Mouse (Mus musculus) Patski (cell line): Measurements from ENCODE around the gene Nrap. TPM values are rescaled to one million over a fixed set of nuclear protein-coding genes. Genes with fewer than 3 reads are reported as not detected.
"Not testable (repeated sequence)": the region's sequence is repeated elsewhere in the genome, so short reads cannot be mapped to it uniquely, and the experiment has no call there.

Experiments
- ATAC-seq: fragments of 100-300 bp; one replicate; pipeline ENCODE4 v1.8.0; 2021
- CTCF ChIA-PET: fragments of 350-600 bp; sonication (Branson Sonifier 250); formaldehyde crosslinking; loops from one replicate; lab custom pipeline; 2022; ENCODE audit warnings: inconsistent platforms; lab: Charles Lee
- POLR2A ChIA-PET: fragments of 350-600 bp; sonication (Branson Sonifier 250); formaldehyde crosslinking; loops from one replicate; lab custom pipeline; 2022; ENCODE audit warnings: antibody characterized with exemption, inconsistent platforms; lab: Charles Lee
- DNase-seq: peaks from one replicate; pipeline ENCODE4 v3.0.0-alpha.2; 2011; ENCODE audit warnings: low read depth, low spot score
- H3K27me3 ChIP-seq: fragments of 371-371 bp; one replicate; pipeline ENCODE4 v1.5.1; 2021
- CTCF ChIP-seq: fragments of 100-300 bp; IDR thresholded peaks from one replicate; pipeline ENCODE4 v1.5.1; 2021
- in situ Hi-C: fragments of 300-500 bp; cut with MboI; formaldehyde crosslinking; loops from 3 replicates; pipeline ENCODE4 v1.11.1; 2018; ENCODE audit warnings: low pct_unique_long_range_greater_than_20kb, mixed read lengths
- polyA plus RNA-seq: library from polyadenylated mRNA; unstranded; gene quantifications from one replicate; pipeline ENCODE4 v1.2.3, GENCODE M21; 2021

Gene Nrap
- polyA plus RNA-seq, 1 experiment from 2014 or later: 10.8 TPM

GRCm38 (mm10) chr19:56422476-56423338 lies 32.9 kb upstream of the Nrap start:
- H3K27me3 ChIP-seq: no peaks in the 10 kb centered on the region
- ChIA-PET CTCF (interaction anchor here (0.9 to 2.2 kb wide), 13 partner anchors 9 to 353 kb away, joined by 3 to 14 read pairs (median 4); no protein-coding TSS in a partner anchor), POLR2A (interaction anchor here (0.9 to 2.3 kb wide), 5 partner anchors 42 to 354 kb away, joined by 3 to 10 read pairs (median 3); partner anchors contain the start of genes Dclre1a and Nhlrc2)
- in situ Hi-C loops: loop anchor here (5.0 to 10.0 kb wide), 2 partner anchors 355 to 482 kb away; no protein-coding TSS in a partner anchor
- DNase-seq (peak; percentile 71), ATAC-seq (peak; percentile 63)
- peak; percentile 98 for TF ChIP-seq CTCF

GRCm38 (mm10) chr19:56420345-56420744 lies 30.5 kb upstream of the Nrap start:
- TF ChIP-seq CTCF: no peak
- POLR2A ChIA-PET: no interaction called here
- in situ Hi-C loops: loop anchor here (5.0 to 10.0 kb wide), 2 partner anchors 357 to 484 kb away; no protein-coding TSS in a partner anchor
- no peaks in the 10 kb centered on the region for H3K27me3 ChIP-seq
- no peak for ATAC-seq
- CTCF ChIA-PET: no interaction called here
- DNase-seq: no peak

GRCm38 (mm10) chr19:56419452-56419851 lies 29.6 kb upstream of the Nrap start:
- no peak for DNase-seq
- H3K27me3 ChIP-seq: no peaks in the 10 kb centered on the region
- in situ Hi-C loops: no loop called here
- ChIA-PET POLR2A (no interaction called here), CTCF (no interaction called here)
- no peak for ATAC-seq
- TF ChIP-seq CTCF: no peak

- CTCF ChIA-PET: interaction anchor here (0.7 to 1.4 kb wide), 3 partner anchors 66 to 358 kb away, joined by 3 to 4 read pairs (median 4); no protein-coding TSS in a partner anchor
- ATAC-seq (no peak), DNase-seq (no peak)
- no peak for TF ChIP-seq CTCF
- in situ Hi-C loops: no loop called here
- POLR2A ChIA-PET: interaction anchor here (0.8 to 0.9 kb wide), 2 partner anchors 10 to 18 kb away, joined by 3 to 4 read pairs; no protein-coding TSS in a partner anchor
- no peaks in the 10 kb centered on the region for H3K27me3 ChIP-seq
Observed at GRCm38 (mm10) chr19:56418404-56418803, 28.6 kb upstream of the Nrap start.

GRCm38 (mm10) chr19:56409884-56410283 lies 20.0 kb upstream of the Nrap start:
- CTCF ChIA-PET: interaction anchor here (1.0 kb wide), 1 partner anchor 13 kb away, joined by 6 read pairs; no protein-coding TSS in a partner anchor

GRCm38 (mm10) chr19:56406581-56406980 lies 16.7 kb upstream of the Nrap start:
- ChIA-PET POLR2A (no interaction called here), CTCF (interaction anchor here (0.9 to 1.4 kb wide), 3 partner anchors 21 to 32 kb away, joined by 4 to 5 read pairs (median 4); no protein-coding TSS in a partner anchor)
- H3K27me3 ChIP-seq: no peaks in the 10 kb centered on the region
- in situ Hi-C loops: no loop called here
- ATAC-seq: no peak
- DNase-seq: no peak
- TF ChIP-seq CTCF: no peak

More at GRCm38 (mm10) chr19:56409884-56410283, 20.0 kb upstream of the Nrap start:
- in situ Hi-C loops, POLR2A ChIA-PET, H3K27me3 ChIP-seq, ATAC-seq, DNase-seq: not testable (repeated sequence)

GRCm38 (mm10) chr19:56405824-56406223 lies 16.0 kb upstream of the Nrap start:
- H3K27me3 ChIP-seq: no peaks in the 10 kb centered on the region
- ChIA-PET CTCF (interaction anchor here (1.4 kb wide), 1 partner anchor 20 kb away, joined by 5 read pairs; no protein-coding TSS in a partner anchor), POLR2A (interaction anchor here (0.5 kb wide), 1 partner anchor 246 kb away, joined by 3 read pairs; no protein-coding TSS in a partner anchor)
- TF ChIP-seq CTCF: no peak
- DNase-seq (no peak), ATAC-seq (peak; percentile 53)
- in situ Hi-C loops: no loop called here

GRCm38 (mm10) chr19:56401864-56402263 lies 12.0 kb upstream of the Nrap start:
- no peak for ATAC-seq

GRCm38 (mm10) chr19:56400200-56400599 lies 10.4 kb upstream of the Nrap start:
- ATAC-seq: no peak
- ChIA-PET CTCF (interaction anchor here (0.7 kb wide), 2 partner anchors 24 to 50 kb away, joined by 3 to 4 read pairs; no protein-coding TSS in a partner anchor), POLR2A (interaction anchor here (1.1 kb wide), 1 partner anchor 18 kb away, joined by 4 read pairs; no protein-coding TSS in a partner anchor)
- no peak for TF ChIP-seq CTCF
- no peak for DNase-seq
- no peaks in the 10 kb centered on the region for H3K27me3 ChIP-seq
- in situ Hi-C loops: no loop called here

More at GRCm38 (mm10) chr19:56401864-56402263, 12.0 kb upstream of the Nrap start:
- POLR2A ChIA-PET: no interaction called here
- CTCF ChIA-PET: interaction anchor here (1.9 kb wide), 1 partner anchor 375 kb away, joined by 4 read pairs; no protein-coding TSS in a partner anchor
- in situ Hi-C loops: no loop called here
- no peaks in the 10 kb centered on the region for H3K27me3 ChIP-seq
- TF ChIP-seq CTCF: no peak
- DNase-seq: no peak

GRCm38 (mm10) chr19:56398528-56398795 lies 8.6 kb upstream of the Nrap start:
- no peaks in the 10 kb centered on the region for H3K27me3 ChIP-seq
- DNase-seq: no peak
- in situ Hi-C loops: no loop called here
- POLR2A ChIA-PET: no interaction called here
- no peak for TF ChIP-seq CTCF
- no peak for ATAC-seq
- CTCF ChIA-PET: interaction anchor here (1.1 to 1.8 kb wide), 2 partner anchors 25 to 378 kb away, joined by 3 to 4 read pairs; no protein-coding TSS in a partner anchor
